Mouse (Mus musculus): ENCODE data around the gene Ubxn4.

GRCm38 (mm10) chr1:128244727-128245355 is 1.1 kb downstream of the Ubxn4 start:
- TF ChIP-seq CTCF (IDR thresholded peaks at IDR 0.05; ENCODE audit: low read depth): no peak
- TF ChIP-seq EP300 (IDR thresholded peaks at IDR 0.05; ENCODE audit: low read depth): no peak

Measured in heart, postnatal 0 days (tissue).